Mouse (Mus musculus): ENCODE data around the gene Olfr223. TPM values are rescaled to one million over a fixed set of nuclear protein-coding genes. Genes with fewer than 3 reads are reported as not detected.

Olfr223 gene
- not detected for total RNA-seq (2023)

DNA sequence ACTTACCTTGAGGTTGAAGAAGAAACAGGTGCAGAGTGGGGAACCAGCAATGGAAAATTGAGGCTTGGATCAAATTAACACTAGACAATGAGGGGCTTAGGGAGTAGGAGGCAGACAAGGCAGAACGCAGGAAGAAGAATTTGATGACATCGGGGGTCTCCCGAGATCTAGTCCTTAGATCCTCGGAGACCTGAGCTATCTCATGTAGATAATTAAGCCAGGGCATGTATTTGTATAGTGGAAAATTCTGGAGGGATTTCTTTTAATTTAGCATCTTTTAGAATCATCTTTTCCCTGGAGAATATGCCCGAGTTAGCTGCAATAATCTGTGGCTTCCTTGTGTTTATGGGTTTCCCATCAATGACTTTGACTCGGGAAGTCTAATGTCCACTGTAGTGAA lies at the start of gene Olfr223:
Olfr223 (minus strand) TSS at position 101 of the 400 bp plus-strand sequence.

DNA sequence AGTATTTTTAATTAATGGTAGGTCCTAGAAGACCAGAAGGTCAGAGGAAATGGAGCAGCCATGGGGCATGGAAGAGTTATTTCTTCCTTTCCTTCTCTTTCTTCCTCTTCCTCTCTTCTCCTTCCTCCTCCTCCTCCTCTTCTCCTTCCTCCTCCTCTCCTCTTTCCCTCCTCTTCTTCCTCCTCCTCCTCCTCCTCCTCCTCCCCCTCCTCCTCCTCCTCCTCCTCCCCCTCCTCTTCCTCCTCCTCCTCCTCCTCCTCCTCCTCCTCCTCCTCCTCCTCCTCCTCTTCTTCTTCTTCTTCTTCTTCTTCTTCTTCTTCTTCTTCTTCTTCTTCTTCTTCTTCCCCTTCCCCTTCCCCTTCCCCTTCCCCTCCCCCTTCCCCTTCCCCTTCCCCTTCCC lies 17.0 kb downstream of the Olfr223 start, which contains the start of gene Olfr222:
Olfr222 (minus strand) TSS at position 101 of the 400 bp plus-strand sequence.

DNA sequence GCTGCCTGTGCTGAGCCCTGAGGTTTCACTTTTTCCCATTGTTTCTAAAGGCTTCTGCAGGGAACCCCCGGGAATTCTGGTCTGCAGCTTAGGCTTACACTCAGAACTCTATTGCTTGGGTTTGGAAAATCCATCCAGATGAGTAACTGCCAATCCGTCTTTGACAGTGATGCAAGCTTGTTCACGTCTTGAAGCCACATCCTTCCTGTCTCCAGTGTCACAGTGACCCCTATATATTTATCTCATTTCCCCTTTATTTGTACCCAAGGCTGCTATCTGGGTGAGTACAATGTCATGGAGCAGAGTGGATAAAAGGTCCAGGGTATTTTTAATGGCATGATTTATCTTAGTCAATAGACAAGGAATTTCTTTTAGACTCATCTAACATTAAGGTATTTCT lies 51.8 kb downstream of the Olfr223 start, which contains the start of gene Nlrp3:
Nlrp3 (plus strand) TSS at position 245 of the 400 bp plus-strand sequence.

Other genes with a start within 250 kb of the Olfr223 start
- gene Prss38, start 217.6 kb downstream of the Olfr223 start, total RNA-seq (2023), result not detected
- gene Jmjd4, start 143.2 kb downstream of the Olfr223 start, total RNA-seq (2023), result 9.1 TPM
- 17.0 TPM for gene Snap47, start 142.1 kb downstream of the Olfr223 start, total RNA-seq (2023)
- 3.3 TPM for gene Zfp867, start 120.8 kb downstream of the Olfr223 start, total RNA-seq (2023)
- 19.4 TPM for gene Zkscan17, start 66.5 kb downstream of the Olfr223 start, total RNA-seq (2023)
- gene Nlrp3, start 51.7 kb downstream of the Olfr223 start, total RNA-seq (2023), result 4.0 TPM
- not detected for gene Olfr222, start 17.1 kb downstream of the Olfr223 start, total RNA-seq (2023)
- 49.3 TPM for gene Mprip, start 68.0 kb upstream of the Olfr223 start, total RNA-seq (2023)
- gene Pld6, start 194.4 kb upstream of the Olfr223 start, total RNA-seq (2023), result not detected
- gene Flcn, start 216.7 kb upstream of the Olfr223 start, total RNA-seq (2023), result 70.6 TPM
- 13.7 TPM for gene Nt5m, start 246.2 kb upstream of the Olfr223 start, total RNA-seq (2023)
- 72.8 TPM for gene Cops3, start 246.5 kb upstream of the Olfr223 start, total RNA-seq (2023)

Measured in CD8-positive naive resting alpha-beta T cell, adult 57 days (primary cell).